Mouse (Mus musculus): Measurements from ENCODE around the gene Wdr81. TPM values are rescaled to one million over a fixed set of nuclear protein-coding genes. Genes with fewer than 3 reads are reported as not detected.

Gene Wdr81
- polyA plus RNA-seq, 1 experiment from 2014 or later, result 6.2 TPM

GRCm38 (mm10) chr11:75404801-75405200 lies 49.7 kb downstream of the Wdr81 start:
- Histone ChIP-seq H3K4me1 (0 out of 2 replicates have a peak, but pooled peaks cover 5% of the 10 kb centered on the region), H3K36me3 (peaks cover 14% of the 10 kb centered on the region), H3K27ac (no peak overlapping the region), H3K9ac (no peak overlapping the region), H3K9me3 (replicated peaks) (no peaks in the 10 kb centered on the region), H3K4me3 (replicated peaks) (no peak overlapping the region), H3K27me3 (no peaks in the 10 kb centered on the region), H3K4me2 (no peak overlapping the region)
- no peak for ATAC-seq (replicated peaks; ENCODE audit: low FRiP score)
- WGBS, result 90% methylated on average over 6 of the region's 6 CpGs

- Histone ChIP-seq H3K27ac (no peak overlapping the region; the same call in 1 of the 2 replicates), H3K36me3 (peaks cover 12% of the 10 kb centered on the region), H3K9me3 (replicated peaks) (no peaks in the 10 kb centered on the region), H3K4me3 (replicated peaks) (no peak overlapping the region), H3K27me3 (no peaks in the 10 kb centered on the region), H3K9ac (no peak overlapping the region), H3K4me1 (no peaks in the 10 kb centered on the region), H3K4me2 (no peak overlapping the region)
- ATAC-seq (replicated peaks; ENCODE audit: low FRiP score), result no peak
- WGBS, result 72% methylated on average over 6 of the region's 6 CpGs
Measured at GRCm38 (mm10) chr11:75403301-75404052, 51.0 kb downstream of the Wdr81 start.

GRCm38 (mm10) chr11:75402271-75402690 lies 52.2 kb downstream of the Wdr81 start:
- H3K27me3 ChIP-seq, result no peaks in the 10 kb centered on the region
- H3K4me3 ChIP-seq (replicated peaks), result no peak overlapping the region
- WGBS, result 58% methylated on average over 5 of the region's 5 CpGs
- peaks cover 12% of the 10 kb centered on the region for H3K36me3 ChIP-seq
- H3K9me3 ChIP-seq (replicated peaks), result no peaks in the 10 kb centered on the region
- H3K27ac ChIP-seq, result no peak overlapping the region
- no peak overlapping the region for H3K4me2 ChIP-seq
- H3K4me1 ChIP-seq, result no peaks in the 10 kb centered on the region
- no peak overlapping the region for H3K9ac ChIP-seq
- peak; percentile 64; the same call in 1 of the 2 replicates for ATAC-seq (replicated peaks; ENCODE audit: low FRiP score)

GRCm38 (mm10) chr11:75400099-75400498 lies 54.4 kb downstream of the Wdr81 start:
- Histone ChIP-seq H3K9me3 (replicated peaks) (no peaks in the 10 kb centered on the region), H3K36me3 (peaks cover 12% of the 10 kb centered on the region), H3K9ac (no peak overlapping the region), H3K4me3 (replicated peaks) (no peak overlapping the region), H3K4me2 (no peak overlapping the region), H3K27ac (no peak overlapping the region), H3K27me3 (no peaks in the 10 kb centered on the region), H3K4me1 (no peaks in the 10 kb centered on the region)
- WGBS, result 59% methylated on average over 9 of the region's 9 CpGs
- no peak for ATAC-seq (replicated peaks; ENCODE audit: low FRiP score)

GRCm38 (mm10) chr11:75399411-75399841 lies 55.1 kb downstream of the Wdr81 start:
- no peak overlapping the region for H3K27ac ChIP-seq
- no peaks in the 10 kb centered on the region for H3K9me3 ChIP-seq (replicated peaks)
- H3K36me3 ChIP-seq, result peaks cover 12% of the 10 kb centered on the region
- H3K9ac ChIP-seq, result no peak overlapping the region
- H3K4me3 ChIP-seq (replicated peaks), result no peak overlapping the region
- H3K27me3 ChIP-seq, result no peaks in the 10 kb centered on the region
- no peaks in the 10 kb centered on the region for H3K4me1 ChIP-seq
- ATAC-seq (replicated peaks; ENCODE audit: low FRiP score), result no peak
- no peak overlapping the region for H3K4me2 ChIP-seq
- 77% methylated on average over 11 of the region's 11 CpGs for WGBS

GRCm38 (mm10) chr11:75397452-75397851 lies 57.1 kb downstream of the Wdr81 start:
- Histone ChIP-seq H3K4me3 (replicated peaks) (no peak overlapping the region), H3K4me1 (no peaks in the 10 kb centered on the region), H3K27ac (no peak overlapping the region), H3K27me3 (no peaks in the 10 kb centered on the region), H3K9ac (no peak overlapping the region), H3K4me2 (no peak overlapping the region), H3K36me3 (peaks cover 12% of the 10 kb centered on the region), H3K9me3 (replicated peaks) (no peaks in the 10 kb centered on the region)
- ATAC-seq (replicated peaks; ENCODE audit: low FRiP score), result no peak
- 79% methylated on average over 7 of the region's 7 CpGs for WGBS

- no peak overlapping the region for H3K27ac ChIP-seq
- WGBS, result 69% methylated on average over 1 of the region's 1 CpGs
- no peaks in the 10 kb centered on the region for H3K9me3 ChIP-seq (replicated peaks)
- peaks cover 6% of the 10 kb centered on the region for H3K36me3 ChIP-seq
- H3K27me3 ChIP-seq, result no peaks in the 10 kb centered on the region
- H3K9ac ChIP-seq, result no peak overlapping the region
- H3K4me3 ChIP-seq (replicated peaks), result no peak overlapping the region
- no peaks in the 10 kb centered on the region for H3K4me1 ChIP-seq
- no peak overlapping the region for H3K4me2 ChIP-seq
- ATAC-seq (replicated peaks; ENCODE audit: low FRiP score), result no peak
Measured at GRCm38 (mm10) chr11:75395611-75396010, 58.9 kb downstream of the Wdr81 start.

MicroRNA genes within 50 kb of the gene (microRNA counts, 519-probe panel; counts per million panel counts)
- microRNA mmu-miR-22, result 3,469 counts per million, percentile 90 among the panel's probes with 10 or more counts

Small RNA genes within 50 kb of the gene (microRNA-seq; reads per million reads assigned to microRNA genes)
- 3,026 reads per million, percentile 89 among the genes with 10 or more reads in this experiment for gene Mir22

Other genes starting within 250 kb of the Wdr81 start
- 123 and 128 TPM in 2 replicates for gene Rpa1, start 106.4 kb downstream of the Wdr81 start, polyA plus RNA-seq (2015; fragmentation: Nextera tagmentation; extraction: Ambion mirVana)
- gene Smyd4, start 106.3 kb downstream of the Wdr81 start, polyA plus RNA-seq (2015; fragmentation: Nextera tagmentation; extraction: Ambion mirVana), result 14.6 and 15.2 TPM in 2 replicates
- 129 and 140 TPM in 2 replicates for gene Serpinf1, start 32.0 kb downstream of the Wdr81 start, polyA plus RNA-seq (2015; fragmentation: Nextera tagmentation; extraction: Ambion mirVana)
- gene Serpinf2, start 15.1 kb downstream of the Wdr81 start, polyA plus RNA-seq (2015; fragmentation: Nextera tagmentation; extraction: Ambion mirVana), result 35.4 and 47.2 TPM in 2 replicates
- gene Tlcd2, start 7.0 kb upstream of the Wdr81 start, polyA plus RNA-seq (2015; fragmentation: Nextera tagmentation; extraction: Ambion mirVana), result 22.6 and 24.5 TPM in 2 replicates
- 54.6 and 61.7 TPM in 2 replicates for gene Prpf8, start 32.1 kb upstream of the Wdr81 start, polyA plus RNA-seq (2015; fragmentation: Nextera tagmentation; extraction: Ambion mirVana)
- 1.3 TPM in 2 replicates for gene Rilp, start 55.4 kb upstream of the Wdr81 start, polyA plus RNA-seq (2015; fragmentation: Nextera tagmentation; extraction: Ambion mirVana)
- gene Scarf1, start 58.8 kb upstream of the Wdr81 start, polyA plus RNA-seq (2015; fragmentation: Nextera tagmentation; extraction: Ambion mirVana), result 15.0 and 15.4 TPM in 2 replicates
- 7.5 and 8.0 TPM in 2 replicates for gene Slc43a2, start 77.0 kb upstream of the Wdr81 start, polyA plus RNA-seq (2015; fragmentation: Nextera tagmentation; extraction: Ambion mirVana)
- gene Pitpna, start 133.4 kb upstream of the Wdr81 start, polyA plus RNA-seq (2015; fragmentation: Nextera tagmentation; extraction: Ambion mirVana), result 77.6 and 83.5 TPM in 2 replicates
- 26.6 and 28.7 TPM in 2 replicates for gene Inpp5k, start 176.3 kb upstream of the Wdr81 start, polyA plus RNA-seq (2015; fragmentation: Nextera tagmentation; extraction: Ambion mirVana)
- gene Myo1c, start 195.8 kb upstream of the Wdr81 start, polyA plus RNA-seq (2015; fragmentation: Nextera tagmentation; extraction: Ambion mirVana), result 59.8 and 67.6 TPM in 2 replicates
- 119 and 131 TPM in 2 replicates for gene Crk, start 224.5 kb upstream of the Wdr81 start, polyA plus RNA-seq (2015; fragmentation: Nextera tagmentation; extraction: Ambion mirVana)

Data from kidney, embryonic 15.5 days (tissue).